Mouse (Mus musculus): ENCODE results near the gene Hist2h2aa1.

DNA sequence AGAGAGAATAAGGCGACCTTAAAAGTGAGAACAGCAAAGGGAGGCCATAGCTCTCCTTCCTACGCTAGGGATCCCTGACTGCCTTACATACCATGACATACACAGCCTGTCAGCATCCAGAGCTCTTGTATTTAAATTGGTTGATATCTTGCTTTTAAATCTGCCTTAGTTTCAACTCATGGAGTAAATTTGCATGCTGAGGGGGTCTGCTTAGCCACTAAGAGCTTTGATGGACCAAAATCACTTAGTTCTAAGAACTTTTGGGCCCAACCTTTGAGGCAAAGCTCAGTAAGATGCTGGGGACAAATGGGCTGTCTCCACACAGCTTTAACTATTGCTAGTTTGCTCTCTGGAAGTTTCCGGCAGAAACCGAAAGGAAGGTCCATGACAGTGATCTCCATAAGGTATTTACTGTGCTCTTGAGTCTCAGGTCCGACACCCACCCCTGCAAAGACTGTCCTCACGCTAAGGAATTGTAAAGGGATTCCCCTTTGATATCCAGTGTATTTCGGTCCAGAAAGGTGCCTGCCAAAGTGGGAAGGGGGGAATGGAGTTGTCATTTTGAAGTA, 7.9 kb upstream of the Hist2h2aa1 start:
- TF ChIP-seq CTCF (IDR thresholded peaks at IDR 0.05; ENCODE audit: control insufficient read depth, insufficient read depth, insufficient read length) (no peak), MYOD1 (IDR thresholded peaks at IDR 0.05; ENCODE audit: control insufficient read depth, insufficient read length, low read depth) (no peak), CEBPB (IDR thresholded peaks at IDR 0.05; ENCODE audit: low read depth) (no peak)

Measured in C2C12 (cell line).